ENCODE assay signal across 19 mouse cellular contexts in the genomic region with DNA sequence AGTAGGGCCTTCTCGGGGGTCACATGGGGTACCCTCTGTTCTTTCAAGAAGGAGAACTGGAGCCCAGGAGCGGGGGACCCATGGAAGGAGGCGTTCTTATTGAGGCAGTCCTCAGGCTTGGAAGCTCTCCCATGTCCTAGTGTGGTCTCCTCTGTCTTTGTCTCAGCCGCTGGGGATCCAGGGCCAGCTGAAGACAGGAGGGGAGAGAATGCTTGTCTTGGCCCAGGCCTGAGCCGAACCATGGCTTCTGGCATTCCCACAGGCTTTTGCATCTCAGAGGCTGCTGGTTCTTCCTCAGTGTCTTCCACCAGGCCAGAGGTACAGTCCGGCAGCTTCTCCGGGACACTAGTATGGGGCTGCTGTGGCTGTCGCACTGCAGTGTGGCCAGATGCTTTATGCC. TPM values are rescaled to one million over a fixed set of nuclear protein-coding genes. Genes with fewer than 3 reads are reported as not detected.
DNase-seq lines count a peak whose midpoint lies in the region; ATAC-seq and TF ChIP-seq lines count a peak whose summit lies in the region.
"Had no signal": no experiment of that assay in that cellular context is flagged by ENCODE, and none has a peak within 500 bp of the region (broad histone marks: within the 10 kb centered on the region; RNA-seq: fewer than 3 reads in every experiment).

No protein-coding gene starts in this region.

- no peaks in the 10 kb centered on the region for H3K9me3 ChIP-seq in heart, embryonic 10.5 days
- H3K9me3 ChIP-seq in kidney, postnatal 0 days (replicated peaks; ENCODE audit: low read length): no peaks in the 10 kb centered on the region
- H3K9me3 ChIP-seq: liver, embryonic 13.5 days had no signal

- ATAC-seq in kidney, postnatal 0 days (replicated peaks; ENCODE audit: low FRiP score, low read depth): no peak
- ATAC-seq: forebrain, embryonic 16.5 days; inflammation-experienced regulatory T-cells, adult 6 months had no signal

- no peak overlapping the region for H3K4me2 ChIP-seq in kidney, postnatal 0 days (ENCODE audit: low read length)
- H3K4me2 ChIP-seq: liver, embryonic 13.5 days; midbrain, embryonic 11.5 days had no signal

- WGBS in heart, adult 2 months: 79% methylated on average over 8 of the region's 8 CpGs
- 81% methylated on average over 8 of the region's 8 CpGs for WGBS in heart, embryonic 10.5 days
- WGBS in kidney, postnatal 0 days: 88% methylated on average over 8 of the region's 8 CpGs
- WGBS in kidney, adult 2 months: 86% methylated on average over 8 of the region's 8 CpGs

- no peaks in the 10 kb centered on the region for H3K36me3 ChIP-seq in heart, adult 2 months (ENCODE audit: control insufficient read depth, insufficient read depth, low read length)
- no peaks in the 10 kb centered on the region for H3K36me3 ChIP-seq in heart, embryonic 10.5 days
- H3K36me3 ChIP-seq in kidney, postnatal 0 days (ENCODE audit: insufficient read depth, low read length): no peaks in the 10 kb centered on the region
- no peaks in the 10 kb centered on the region for H3K36me3 ChIP-seq in kidney, adult 2 months (ENCODE audit: control insufficient read depth, insufficient read depth, low read length)
- H3K36me3 ChIP-seq: liver, embryonic 13.5 days had no signal

- TF ChIP-seq CTCF in heart, adult 2 months (IDR thresholded peaks at IDR 0.05): no peak
- no peak for TF ChIP-seq CTCF in kidney, postnatal 0 days (IDR thresholded peaks at IDR 0.05; ENCODE audit: low read depth)
- TF ChIP-seq CTCF in kidney, adult 2 months (conservative IDR thresholded peaks at IDR 0.05; ENCODE audit: insufficient read depth, insufficient read length, low read depth, low read length): no peak

- H3K27me3 ChIP-seq in heart, adult 2 months (ENCODE audit: control insufficient read depth, insufficient read depth, low read length): no peaks in the 10 kb centered on the region
- peaks cover 30% of the 10 kb centered on the region for H3K27me3 ChIP-seq in heart, embryonic 10.5 days (ENCODE audit: insufficient read depth, poor library complexity, severe bottlenecking)
- H3K27me3 ChIP-seq in kidney, postnatal 0 days (ENCODE audit: insufficient read depth, low read length): no peaks in the 10 kb centered on the region
- H3K27me3 ChIP-seq in kidney, adult 2 months (replicated peaks; ENCODE audit: control insufficient read depth, insufficient read depth, low read length): no peaks in the 10 kb centered on the region

- DNase-seq in heart, adult 2 months: peak in 1 of 2 experiments; percentile 61
- no peak for DNase-seq in heart, embryonic 10.5 days (ENCODE audit: low spot score)
- DNase-seq in kidney, postnatal 0 days (ENCODE audit: low spot score): no peak
- no peak for DNase-seq in kidney, adult 2 months
- DNase-seq in right cerebral cortex, postnatal 10 days (ENCODE audit: low spot score in 2 of 2): peak; percentile 46 to 59
- DNase-seq in right cerebral cortex, postnatal 4 days: no peak
- no peak for DNase-seq in thymus, postnatal 10 days (ENCODE audit: low spot score in 2 of 2)
- DNase-seq: left cerebral cortex, postnatal 4 days; liver, embryonic 13.5 days; retina, postnatal 1 day had no signal

- TF ChIP-seq EP300 in heart, adult 2 months (IDR thresholded peaks at IDR 0.05; ENCODE audit: insufficient read depth, low read depth, low read length): no peak

- intact Hi-C loops in heart, adult 2 months (cut with DNase I): no loop called here

- no peaks in the 10 kb centered on the region for H3K79me2 ChIP-seq in heart, adult 2 months (replicated peaks; ENCODE audit: control insufficient read depth, insufficient read depth, low read length)

- no peak for TF ChIP-seq POLR2A in heart, adult 2 months (IDR thresholded peaks at IDR 0.05; ENCODE audit: insufficient read depth, low read depth, low read length)
- TF ChIP-seq POLR2A in kidney, adult 2 months (IDR thresholded peaks at IDR 0.05; ENCODE audit: low read depth, low read length): no peak

- no peak overlapping the region for H3K9ac ChIP-seq in heart, adult 2 months (ENCODE audit: low read depth, low read length)
- H3K9ac ChIP-seq in kidney, postnatal 0 days (ENCODE audit: low read depth, low read length): no peak overlapping the region
- H3K9ac ChIP-seq: liver, embryonic 13.5 days had no signal

- peaks cover 2% of the 10 kb centered on the region; the same call in 1 of the 2 replicates for H3K4me1 ChIP-seq in heart, adult 2 months (ENCODE audit: control insufficient read depth, insufficient read depth, low read length)
- H3K4me1 ChIP-seq in heart, embryonic 10.5 days: 0 out of 2 replicates have a peak, but pooled peaks cover 7% of the 10 kb centered on the region
- peaks cover 20% of the 10 kb centered on the region for H3K4me1 ChIP-seq in kidney, postnatal 0 days (replicated peaks; ENCODE audit: insufficient read depth, low read length)
- peaks cover 18% of the 10 kb centered on the region; the same call in 1 of the 2 replicates for H3K4me1 ChIP-seq in kidney, adult 2 months (ENCODE audit: control insufficient read depth, insufficient read depth, low read length)

- no peak overlapping the region for H3K4me3 ChIP-seq in heart, adult 2 months
- no peak overlapping the region for H3K4me3 ChIP-seq in heart, embryonic 10.5 days
- H3K4me3 ChIP-seq in kidney, postnatal 0 days (replicated peaks; ENCODE audit: low read depth, low read length): no peak overlapping the region
- H3K4me3 ChIP-seq in kidney, adult 2 months (ENCODE audit: insufficient read depth, low read depth, low read length): no peak overlapping the region
- H3K4me3 ChIP-seq: liver, embryonic 13.5 days had no signal

- H3K27ac ChIP-seq in heart, adult 2 months: peak overlapping the region; percentile 61
- H3K27ac ChIP-seq in heart, embryonic 10.5 days: no peak overlapping the region
- H3K27ac ChIP-seq in kidney, postnatal 0 days: peak overlapping the region; percentile 74
- no peak overlapping the region for H3K27ac ChIP-seq in kidney, adult 2 months (ENCODE audit: insufficient read depth, low read depth, low read length)
- H3K27ac ChIP-seq: liver, embryonic 13.5 days had no signal

RNA-seq across cellular contexts. Expression of a gene that starts 12.5 kb away (rescaled TPM):
- 1 to 10 TPM; 4.6 to 6.7 TPM for total RNA-seq in heart, adult 2 months (2021)
- polyA plus RNA-seq in heart, adult 2 months (2012; rRNA removed): 6.6 and 9.7 TPM in 2 replicates
- 0.73 and 0.91 TPM in 2 replicates for polyA plus RNA-seq in heart, embryonic 10.5 days (2016; fragmentation: Nextera tagmentation; extraction: Ambion mirVana)
- polyA plus RNA-seq in kidney, postnatal 0 days (2015; fragmentation: Nextera tagmentation; extraction: Ambion mirVana): 4.0 and 4.7 TPM in 2 replicates
- 2.0 and 2.5 TPM in 2 replicates for polyA plus RNA-seq in kidney, adult 2 months (2012; rRNA removed)
- total RNA-seq: neutrophil, adult 5-6 weeks had no signal
- polyA plus RNA-seq: inflammation-experienced regulatory T-cells, adult 6 months had no signal

RNA-seq across cellular contexts. Expression of a gene that starts 41.4 kb away (rescaled TPM):
- under 1 TPM in 1 of 2 experiments, not detected in 1; 0.13 TPM for total RNA-seq in heart, adult 2 months (2021)
- polyA plus RNA-seq in heart, adult 2 months (2012; rRNA removed): not detected in 2 replicates
- polyA plus RNA-seq in heart, embryonic 10.5 days (2016; fragmentation: Nextera tagmentation; extraction: Ambion mirVana): not detected in 2 replicates
- 0.08 and 0.12 TPM in 2 replicates for polyA plus RNA-seq in kidney, postnatal 0 days (2015; fragmentation: Nextera tagmentation; extraction: Ambion mirVana)
- polyA plus RNA-seq in kidney, adult 2 months (2012; rRNA removed): 0.06 and 0.07 TPM in 2 replicates
- total RNA-seq: gastrocnemius, adult 8-10 months; layer of hippocampus, postnatal 25 days; left cerebral cortex, postnatal 4 days; neutrophil, adult 5-6 weeks had no signal
- polyA plus RNA-seq: C2C12; embryonic facial prominence, embryonic 11.5 days; forebrain, embryonic 16.5 days; heart, embryonic 16.5 days; inflammation-experienced regulatory T-cells, adult 6 months; liver, embryonic 13.5 days; midbrain, embryonic 11.5 days had no signal

Comparison
In these comparisons a context has a peak if more than half of its experiments do, and no peak if none do; other contexts are left out.
1. DNase-seq: peak in right cerebral cortex, postnatal 10 days (2 of 2); none in heart, embryonic 10.5 days (single experiment), kidney, postnatal 0 days (single experiment), kidney, adult 2 months (single experiment), right cerebral cortex, postnatal 4 days (single experiment) and thymus, postnatal 10 days (0 of 2).
2. H3K27ac ChIP-seq: peak in heart, adult 2 months (single experiment) and kidney, postnatal 0 days (single experiment); none in heart, embryonic 10.5 days (single experiment) and kidney, adult 2 months (single experiment).